Mouse (Mus musculus) spleen, adult 2 months (tissue): Measurements from ENCODE around the gene Gm27021.

Experiments used
- CTCF ChIP-seq: fragments of 200-500 bp; IDR thresholded peaks from 2 replicates; pipeline ENCODE4 v1.5.1; 2011; ENCODE audit warnings: mild to moderate bottlenecking, inconsistent platforms; ENCODE audit not compliant: insufficient read depth, insufficient read length, insufficient replicate concordance; ENCODE audit errors: extremely low read depth
- POLR2A ChIP-seq: fragments of 200-500 bp; IDR thresholded peaks from 2 replicates; pipeline ENCODE4 v1.6.1; 2011; ENCODE audit warnings: low read depth, low read length, inconsistent platforms

DNA sequence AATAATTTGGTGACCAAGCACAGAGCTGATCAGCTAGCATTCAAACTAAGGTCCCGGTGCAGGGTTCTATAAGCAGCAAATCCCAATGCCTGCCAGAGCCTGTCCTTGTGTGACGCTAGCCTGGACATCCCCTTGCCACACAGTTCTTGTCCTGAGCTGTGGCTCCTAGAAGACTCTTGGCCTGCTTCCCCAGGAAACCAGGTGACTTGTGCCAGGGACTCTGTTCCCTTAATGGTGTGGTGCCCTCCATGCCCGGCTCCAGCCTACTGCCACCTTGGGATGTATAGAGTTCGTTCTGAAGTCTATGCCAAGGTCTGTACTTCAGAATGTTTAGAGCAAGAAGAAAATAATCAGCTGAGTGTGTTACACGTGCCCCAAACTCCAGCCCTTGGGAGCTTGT lies 18.7 kb upstream of the Gm27021 start:
- TF ChIP-seq POLR2A, result no peak
- TF ChIP-seq CTCF, result no peak
